Mouse (Mus musculus) neutrophil, adult 5-6 weeks (primary cell): ENCODE measurements at regions not wholly inside any gene's neighbourhood (a gene's known extent, or its start where the extent isn't known, plus 50 kb on each side); places are given as distances from the start of the nearest gene placed in this dataset.

Experiments used
- ATAC-seq: fragments of 151-379, 151-347 bp; 2 replicates; pipeline ENCODE4 v1.8.0; 2017; ENCODE audit warnings: mild to moderate bottlenecking, moderate TSS enrichment; ENCODE audit not compliant: insufficient number of reproducible peaks, poor library complexity, low FRiP score, severe bottlenecking; ENCODE audit errors: extremely low read depth

- ATAC-seq: no peak
Observed at GRCm38 (mm10) chr4:142306076-142306475, 66.9 kb upstream of the Kazn start.

GRCm38 (mm10) chr4:142303374-142304020, 64.3 kb upstream of the Kazn start:
- no peak for ATAC-seq

GRCm38 (mm10) chr4:142302724-142303120, 63.5 kb upstream of the Kazn start:
- ATAC-seq: no peak

- ATAC-seq: no peak
Observed at GRCm38 (mm10) chr4:142302041-142302723, 63.0 kb upstream of the Kazn start.

GRCm38 (mm10) chr4:142298770-142299337, 59.7 kb upstream of the Kazn start:
- ATAC-seq: no peak

GRCm38 (mm10) chr4:142292760-142293159, 53.6 kb upstream of the Kazn start:
- ATAC-seq: no peak

GRCm38 (mm10) chr4:142292334-142292733, 53.1 kb upstream of the Kazn start:
- ATAC-seq: no peak

- ATAC-seq: no peak
Observed at GRCm38 (mm10) chr4:142291366-142291765, 52.2 kb upstream of the Kazn start.
